Mouse (Mus musculus) liver, adult 2 months (tissue): ENCODE results near the gene Ulk4.

ENCODE experiments used
- CTCF ChIP-seq: fragments of 200-500 bp; IDR thresholded peaks from 2 replicates; pipeline ENCODE4 v1.5.1; 2011; ENCODE audit warnings: low read depth, low read length, control low read depth
- POLR2A ChIP-seq: fragments of 200-500 bp; IDR thresholded peaks from 2 replicates; pipeline ENCODE4 v1.6.1; 2011; ENCODE audit warnings: low read length, control low read depth; ENCODE audit not compliant: insufficient read depth; ENCODE audit errors: extremely low read depth

DNA sequence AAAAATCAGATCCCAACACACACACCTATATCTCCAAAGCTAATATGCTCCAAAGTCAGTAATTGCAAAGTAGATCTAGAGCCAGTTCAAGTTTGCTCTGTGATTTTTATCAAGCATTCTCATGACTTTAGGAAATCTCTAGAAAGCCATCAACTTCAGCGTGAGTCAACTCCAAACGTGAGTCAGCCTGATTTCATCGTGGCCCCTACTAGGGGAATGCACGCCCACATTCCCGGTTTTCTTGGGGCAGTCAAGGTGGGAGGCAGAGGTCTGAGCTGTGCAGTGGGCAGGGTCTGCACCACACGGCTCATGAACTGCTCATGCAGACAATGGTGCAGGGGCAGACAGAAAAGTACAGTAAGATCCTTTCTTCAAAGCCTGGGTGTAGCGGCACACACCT, 271.0 kb downstream of the Ulk4 start:
- no peak for TF ChIP-seq POLR2A
- TF ChIP-seq CTCF = no peak
